Mouse (Mus musculus) lung, embryonic 16.5 days (tissue): ENCODE measurements at regions not wholly inside any gene's neighbourhood (a gene's known extent, or its start where the extent isn't known, plus 50 kb on each side); places are given as distances from the start of the nearest gene placed in this dataset.

ENCODE experiments used
- ATAC-seq: fragments of 200-750 bp; cut with Nextera tagmentation; 2 replicates; pipeline ENCODE4 v1.8.0; 2017; ENCODE audit warnings: low read depth, mild to moderate bottlenecking, moderate library complexity
- H3K27ac ChIP-seq: fragments of 300-500 bp; sonication (generic); 2 replicates; pipeline ENCODE4 v1.5.1; 2014; ENCODE audit warnings: mild to moderate bottlenecking, control low read depth, low read length
- H3K27me3 ChIP-seq: fragments of 300-500 bp; sonication (generic); 2 replicates; pipeline ENCODE4 v1.6.1; 2014; ENCODE audit warnings: low read depth, low read length, mixed read lengths; ENCODE audit not compliant: control insufficient read depth, insufficient read depth
- H3K36me3 ChIP-seq: fragments of 300-500 bp; sonication (generic); 2 replicates; pipeline ENCODE4 v1.6.1; 2014; ENCODE audit warnings: low read length; ENCODE audit not compliant: control insufficient read depth, insufficient read depth
- H3K4me1 ChIP-seq: fragments of 300-500 bp; sonication (generic); replicated peaks from 2 replicates; pipeline ENCODE4 v1.6.1; 2014; ENCODE audit warnings: low read length, mixed read lengths; ENCODE audit not compliant: control insufficient read depth, insufficient read depth
- H3K4me2 ChIP-seq: fragments of 300-500 bp; sonication (generic); 2 replicates; pipeline ENCODE4 v1.6.1; 2014; ENCODE audit warnings: low read depth, low read length, control low read depth
- H3K4me3 ChIP-seq: fragments of 300-500 bp; sonication (generic); 2 replicates; pipeline ENCODE4 v1.5.1; 2014; ENCODE audit warnings: mild to moderate bottlenecking, low read length, control low read depth
- H3K9ac ChIP-seq: fragments of 300-500 bp; sonication (generic); 2 replicates; pipeline ENCODE4 v1.6.1; 2014; ENCODE audit warnings: low read length, control low read depth
- H3K9me3 ChIP-seq: fragments of 300-500 bp; sonication (generic); 2 replicates; pipeline ENCODE4 v1.6.1; 2016; ENCODE audit warnings: low read length; ENCODE audit not compliant: control insufficient read depth
- WGBS: fragments of 180-500 bp; shearing (Covaris S2); extraction: QIAGEN DNeasy Blood & Tissue Kit; methylation state at CpG from one replicate; pipeline ENCODE4 v1.1.7; 2014; 5-methylcytosine and 5-hydroxymethylcytosine counted together

- Histone ChIP-seq H3K36me3 (no peaks in the 10 kb centered on the region), H3K27me3 (no peaks in the 10 kb centered on the region), H3K9me3 (no peaks in the 10 kb centered on the region), H3K4me3 (no peak overlapping the region), H3K4me2 (no peak overlapping the region), H3K4me1 (no peaks in the 10 kb centered on the region), H3K9ac (no peak overlapping the region), H3K27ac (no peak overlapping the region)
- no peak for ATAC-seq
- 69% methylated on average over 2 of the region's 2 CpGs for WGBS
These were observed 674.1 kb downstream of the Epm2a start for GRCm38 (mm10) chr10:12017286-12017685.

GRCm38 (mm10) chr10:12018281-12018680, 675.1 kb downstream of the Epm2a start:
- H3K36me3 ChIP-seq = no peaks in the 10 kb centered on the region
- no peaks in the 10 kb centered on the region for H3K27me3 ChIP-seq
- H3K9ac ChIP-seq = no peak overlapping the region
- H3K4me3 ChIP-seq = no peak overlapping the region
- H3K9me3 ChIP-seq = no peaks in the 10 kb centered on the region
- no peak for ATAC-seq
- H3K4me2 ChIP-seq = no peak overlapping the region
- H3K4me1 ChIP-seq = no peaks in the 10 kb centered on the region
- WGBS = 26% methylated on average over 5 of the region's 5 CpGs
- no peak overlapping the region for H3K27ac ChIP-seq

- Histone ChIP-seq H3K9me3 (no peaks in the 10 kb centered on the region), H3K27me3 (no peaks in the 10 kb centered on the region), H3K4me1 (no peaks in the 10 kb centered on the region), H3K9ac (no peak overlapping the region), H3K4me2 (no peak overlapping the region), H3K4me3 (no peak overlapping the region), H3K27ac (no peak overlapping the region), H3K36me3 (no peaks in the 10 kb centered on the region)
- 52% methylated on average over 14 of the region's 14 CpGs for WGBS
- ATAC-seq = no peak
These were observed 676.1 kb downstream of the Epm2a start for GRCm38 (mm10) chr10:12019159-12019779.

- Histone ChIP-seq H3K4me1 (no peaks in the 10 kb centered on the region), H3K27me3 (no peaks in the 10 kb centered on the region), H3K36me3 (no peaks in the 10 kb centered on the region), H3K9ac (no peak overlapping the region), H3K4me3 (no peak overlapping the region), H3K9me3 (no peaks in the 10 kb centered on the region), H3K4me2 (no peak overlapping the region), H3K27ac (no peak overlapping the region)
- no peak for ATAC-seq
- 75% methylated on average over 4 of the region's 4 CpGs for WGBS
These were observed 677.4 kb downstream of the Epm2a start for GRCm38 (mm10) chr10:12020576-12020975.

- Histone ChIP-seq H3K9me3 (no peaks in the 10 kb centered on the region), H3K4me3 (no peak overlapping the region), H3K36me3 (no peaks in the 10 kb centered on the region), H3K4me2 (no peak overlapping the region), H3K27me3 (no peaks in the 10 kb centered on the region), H3K4me1 (no peaks in the 10 kb centered on the region), H3K9ac (no peak overlapping the region), H3K27ac (no peak overlapping the region)
- no peak for ATAC-seq
- 41% methylated on average over 1 of the region's 1 CpGs for WGBS
These were observed 692.0 kb downstream of the Epm2a start for GRCm38 (mm10) chr10:12035159-12035558.

DNA sequence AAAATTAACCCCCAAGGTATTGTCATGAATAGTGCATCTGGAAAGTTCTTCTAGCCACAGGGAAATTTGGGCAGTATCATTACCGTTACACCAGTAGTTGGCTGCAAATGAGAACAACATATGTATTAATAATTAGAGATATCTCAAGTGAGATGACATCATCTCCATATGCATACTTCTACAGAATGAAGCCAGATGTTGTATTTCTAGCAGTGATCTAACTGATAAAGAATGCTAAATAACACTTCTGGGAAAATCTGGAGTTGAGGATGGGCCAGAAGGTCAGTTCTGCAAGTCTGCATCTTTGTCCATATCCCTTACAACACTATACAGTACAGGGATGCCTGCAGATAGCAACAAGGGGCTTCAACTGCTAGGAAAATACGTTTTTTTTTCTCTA, 702.7 kb downstream of the Epm2a start:
- WGBS = 45% methylated on average over 2 of the region's 2 CpGs
- Histone ChIP-seq H3K4me3 (no peak overlapping the region), H3K27me3 (no peaks in the 10 kb centered on the region), H3K4me2 (no peak overlapping the region), H3K36me3 (no peaks in the 10 kb centered on the region), H3K9ac (no peak overlapping the region), H3K4me1 (no peaks in the 10 kb centered on the region), H3K27ac (no peak overlapping the region), H3K9me3 (no peaks in the 10 kb centered on the region)
- ATAC-seq = no peak

DNA sequence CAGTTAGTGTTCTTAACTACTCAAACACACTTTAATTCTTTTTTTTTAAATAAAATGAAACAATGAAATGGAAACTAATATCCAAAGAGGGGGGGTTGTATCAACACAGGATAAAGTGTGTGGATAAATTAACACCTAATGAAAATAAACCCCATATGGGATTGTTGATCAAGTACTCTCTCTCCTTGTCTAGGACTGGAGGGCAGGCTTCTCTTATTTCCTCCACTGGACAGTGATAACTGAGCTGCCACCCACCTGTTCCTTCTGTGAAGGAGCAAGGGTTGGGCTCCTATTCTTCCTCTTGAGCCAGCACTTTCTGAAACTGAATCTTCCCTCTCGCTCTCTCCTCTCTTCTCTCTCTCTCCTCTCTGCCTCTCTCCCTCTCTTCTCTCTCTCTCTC, 716.5 kb downstream of the Epm2a start:
- no peak for ATAC-seq
- no peak overlapping the region for H3K27ac ChIP-seq
- WGBS = 56% methylated on average over 1 of the region's 1 CpGs

GRCm38 (mm10) chr10:12061069-12061861, 718.1 kb downstream of the Epm2a start:
- ATAC-seq = no peak
- 84% methylated on average over 5 of the region's 5 CpGs for WGBS
- no peaks in the 10 kb centered on the region for H3K9me3 ChIP-seq

More for the DNA sequence above, 716.5 kb downstream of the Epm2a start:
- no peaks in the 10 kb centered on the region for H3K27me3 ChIP-seq
- H3K36me3 ChIP-seq = no peaks in the 10 kb centered on the region
- H3K4me1 ChIP-seq = no peaks in the 10 kb centered on the region
- H3K4me2 ChIP-seq = no peak overlapping the region
- H3K9ac ChIP-seq = no peak overlapping the region
- no peaks in the 10 kb centered on the region for H3K9me3 ChIP-seq
- no peak overlapping the region for H3K4me3 ChIP-seq

DNA sequence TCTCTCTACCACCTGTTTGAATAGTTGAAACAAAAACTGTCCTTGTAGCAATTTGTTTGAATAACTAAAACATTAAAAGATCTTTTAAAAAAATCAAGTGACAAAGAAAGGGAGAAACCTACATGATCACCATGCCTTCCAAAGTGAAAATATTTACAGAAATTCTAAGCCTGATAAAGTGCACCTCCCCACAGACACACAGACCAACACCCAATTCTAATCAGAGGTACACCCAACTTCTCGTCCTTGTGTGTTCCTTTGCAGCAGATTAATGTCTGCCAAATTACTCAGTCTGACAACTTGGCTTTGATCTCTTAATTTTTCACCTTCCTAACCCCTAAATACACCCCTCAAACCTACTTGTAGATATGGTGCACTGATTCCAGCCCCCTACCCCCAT, 719.1 kb downstream of the Epm2a start:
- Histone ChIP-seq H3K9me3 (no peaks in the 10 kb centered on the region), H3K4me1 (no peaks in the 10 kb centered on the region), H3K4me2 (no peak overlapping the region), H3K4me3 (no peak overlapping the region), H3K27ac (no peak overlapping the region), H3K9ac (no peak overlapping the region), H3K27me3 (no peaks in the 10 kb centered on the region), H3K36me3 (no peaks in the 10 kb centered on the region)
- no peak for ATAC-seq
- 16% methylated on average over 1 of the region's 1 CpGs for WGBS

More at GRCm38 (mm10) chr10:12061069-12061861, 718.1 kb downstream of the Epm2a start:
- no peak overlapping the region for H3K9ac ChIP-seq
- H3K27me3 ChIP-seq = no peaks in the 10 kb centered on the region
- no peaks in the 10 kb centered on the region for H3K4me1 ChIP-seq
- H3K27ac ChIP-seq = no peak overlapping the region
- H3K4me3 ChIP-seq = no peak overlapping the region
- H3K36me3 ChIP-seq = no peaks in the 10 kb centered on the region
- no peak overlapping the region for H3K4me2 ChIP-seq
